Mouse (Mus musculus) brain, embryonic 14.5 days (tissue): ENCODE data around the gene Sqstm1. TPM values are rescaled to one million over a fixed set of nuclear protein-coding genes. Genes with fewer than 3 reads are reported as not detected.

Experiments used
- DNase-seq: peaks from one replicate; pipeline ENCODE4 v3.0.0-alpha.2; 2011; ENCODE audit warnings: low read depth
- CTCF ChIP-seq: fragments of 200-500 bp; IDR thresholded peaks from 2 replicates; pipeline ENCODE4 v1.5.1; 2012; ENCODE audit warnings: inconsistent platforms, mild to moderate bottlenecking, moderate library complexity, borderline replicate concordance; ENCODE audit not compliant: insufficient read depth, insufficient read length; ENCODE audit errors: extremely low read depth
- POLR2A ChIP-seq: fragments of 200-500 bp; IDR thresholded peaks from 2 replicates; pipeline ENCODE4 v1.6.1; 2012; ENCODE audit warnings: mild to moderate bottlenecking, inconsistent platforms, borderline replicate concordance; ENCODE audit not compliant: poor library complexity, insufficient read depth, insufficient read length, severe bottlenecking; ENCODE audit errors: extremely low read depth
- polyA plus RNA-seq: library from polyadenylated mRNA; depleted of rRNA; stranded (reverse); fragments of >200 nt; gene quantifications from 2 replicates; pipeline ENCODE4 v1.2.3, GENCODE M21; 2012

The Sqstm1 gene
- polyA plus RNA-seq, 1 experiment, result 203 TPM

DNA sequence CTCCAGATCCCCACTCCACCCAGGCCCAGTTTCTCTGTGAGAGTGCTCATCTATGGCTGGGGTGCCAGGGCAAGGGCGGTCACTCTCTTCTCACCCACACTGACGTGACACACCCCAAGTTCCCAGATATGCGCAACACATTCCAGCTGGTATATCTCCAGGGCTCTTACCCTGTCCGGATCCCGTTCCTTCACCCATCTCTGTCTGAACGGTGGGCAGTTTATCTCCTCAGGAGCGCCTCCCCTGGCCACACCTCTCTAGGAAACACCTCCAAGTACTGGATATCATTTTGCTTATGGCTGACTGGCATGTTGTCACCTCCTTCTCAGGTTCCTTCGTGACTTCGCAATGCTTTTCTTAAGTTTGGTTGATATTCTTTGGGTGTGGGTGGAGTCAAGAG, 5.0 kb upstream of the Sqstm1 start:
- TF ChIP-seq CTCF (no peak), POLR2A (no peak)
- no peak for DNase-seq

- DNase-seq, result no peak
- no peak for TF ChIP-seq POLR2A
- TF ChIP-seq CTCF, result no peak
Observed at GRCm38 (mm10) chr11:50214631-50215030, 4.0 kb upstream of the Sqstm1 start.

DNA sequence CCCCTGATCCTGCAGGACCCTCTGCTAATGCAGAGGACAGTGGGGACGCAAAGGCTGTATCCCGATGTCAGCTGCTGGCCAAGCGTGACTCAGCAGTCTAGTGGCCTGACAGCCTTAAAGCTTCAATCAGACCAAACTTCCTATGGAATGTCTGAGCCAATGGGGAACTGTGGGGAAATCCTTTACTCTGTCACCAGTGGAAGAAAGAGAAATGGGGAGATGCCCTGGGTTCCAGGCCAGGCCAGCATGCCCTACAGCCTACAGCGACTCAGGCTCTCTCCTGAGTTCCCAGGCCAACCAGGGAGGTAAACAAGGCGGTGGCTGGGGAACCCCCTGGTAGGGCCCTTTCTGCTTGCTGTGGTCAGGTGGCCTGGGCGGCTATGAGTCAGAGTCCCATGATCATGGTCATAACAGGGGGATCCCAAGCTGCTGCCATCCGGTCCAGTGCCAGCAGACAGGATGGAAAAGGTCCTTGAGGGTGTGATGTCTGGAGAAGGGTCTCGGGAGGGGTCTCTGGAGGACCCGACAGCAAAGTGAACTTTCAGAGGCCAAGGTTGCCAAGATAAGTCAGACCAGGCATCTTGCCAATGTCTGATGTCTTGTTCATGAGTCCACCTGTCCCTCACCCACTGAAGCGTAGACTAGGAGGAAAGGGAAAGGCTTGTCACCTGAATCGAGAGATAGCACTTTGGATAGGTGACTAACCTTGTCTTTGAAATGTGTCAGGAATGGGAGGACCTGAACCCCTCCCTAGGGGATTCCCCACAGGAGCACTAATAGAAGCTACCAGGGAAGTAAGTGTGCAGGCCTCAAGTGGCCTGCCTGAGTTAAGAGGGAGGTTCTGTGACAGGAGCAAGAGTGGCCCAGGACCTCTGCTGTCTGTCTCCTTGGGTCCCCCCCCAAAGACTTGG, 2.5 kb upstream of the Sqstm1 start:
- no peak for TF ChIP-seq CTCF
- TF ChIP-seq POLR2A, result no peak
- no peak for DNase-seq

- no peak for DNase-seq
- no peak for TF ChIP-seq POLR2A
- no peak for TF ChIP-seq CTCF
Observed at GRCm38 (mm10) chr11:50212060-50212739, 1.6 kb upstream of the Sqstm1 start.

GRCm38 (mm10) chr11:50211322-50212059, 864 bp upstream of the Sqstm1 start:
- TF ChIP-seq POLR2A (no peak), CTCF (no peak)
- no peak for DNase-seq

- DNase-seq, result peak; percentile 97
- TF ChIP-seq CTCF (no peak), POLR2A (no peak)
Observed at GRCm38 (mm10) chr11:50210101-50210504, 524 bp downstream of the Sqstm1 start.

GRCm38 (mm10) chr11:50208039-50208438, 2.6 kb downstream of the Sqstm1 start:
- no peak for DNase-seq
- TF ChIP-seq CTCF, result no peak
- no peak for TF ChIP-seq POLR2A

GRCm38 (mm10) chr11:50207344-50207743, 3.3 kb downstream of the Sqstm1 start:
- TF ChIP-seq POLR2A, result no peak
- no peak for TF ChIP-seq CTCF
- no peak for DNase-seq

DNA sequence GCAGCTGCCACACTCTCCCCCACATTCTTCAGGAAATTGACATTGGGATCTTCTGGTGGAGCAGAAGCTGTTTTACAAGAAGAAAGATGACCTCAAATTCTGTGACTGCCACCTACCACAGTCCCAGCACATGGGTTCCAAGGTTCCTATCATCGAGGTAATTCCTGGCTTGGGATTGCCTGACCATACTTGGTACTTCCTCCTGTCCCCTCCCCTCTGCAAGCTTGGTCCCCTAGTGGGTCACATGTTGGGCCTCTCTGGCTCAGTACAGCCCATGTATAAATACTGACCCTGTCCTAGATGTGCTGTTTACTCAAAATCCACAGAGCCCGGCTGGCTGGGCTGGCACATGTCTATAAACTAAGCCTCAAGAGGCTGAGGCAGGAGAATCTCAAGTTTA, 4.6 kb downstream of the Sqstm1 start:
- no peak for TF ChIP-seq CTCF
- TF ChIP-seq POLR2A, result no peak
- no peak for DNase-seq

GRCm38 (mm10) chr11:50205434-50205833, 5.2 kb downstream of the Sqstm1 start:
- DNase-seq, result no peak
- no peak for TF ChIP-seq POLR2A
- no peak for TF ChIP-seq CTCF

DNA sequence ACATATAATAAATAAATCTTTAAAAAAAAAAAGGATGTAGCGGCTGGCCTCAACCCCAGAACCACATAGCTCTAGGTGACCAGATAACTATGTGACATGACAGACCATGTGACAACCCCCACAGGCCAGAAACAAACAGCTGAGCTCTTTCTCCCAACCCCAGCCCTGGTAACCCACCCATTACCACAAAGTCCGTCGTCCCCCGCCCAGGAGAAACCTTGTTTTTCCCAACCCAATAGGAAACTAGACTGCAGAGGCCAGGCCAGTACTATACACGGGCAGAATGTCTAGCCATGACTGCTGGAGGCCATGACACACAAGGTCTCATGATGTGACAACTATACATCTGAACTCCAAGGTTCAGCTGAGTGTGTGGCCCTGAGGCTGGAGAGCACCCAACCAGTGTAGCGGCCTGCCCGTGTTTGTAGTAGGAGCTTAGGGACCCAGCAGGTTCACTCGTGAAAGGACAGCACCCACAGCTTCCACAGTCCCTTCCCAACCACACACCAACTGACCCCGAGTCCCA, 7.3 kb downstream of the Sqstm1 start:
- TF ChIP-seq CTCF (no peak), POLR2A (no peak)
- DNase-seq, result no peak
